Mouse (Mus musculus) T-helper 1 cell (primary cell): ENCODE measurements at regions not wholly inside any gene's neighbourhood (a gene's known extent, or its start where the extent isn't known, plus 50 kb on each side); places are given as distances from the start of the nearest gene placed in this dataset.

Experiments
- in situ Hi-C: fragments of 300-600 bp; cut with MboI, MseI; formaldehyde crosslinking; loops from one replicate; pipeline ENCODE4 v1.15.1; 2025; ENCODE audit warnings: high pct_unique_total_duplicates

- in situ Hi-C loops, result no loop called here
These were observed 200.8 kb downstream of the Cyp26b1 start for GRCm38 (mm10) chr6:84392752-84393511.

GRCm38 (mm10) chr6:84391016-84391415, 202.7 kb downstream of the Cyp26b1 start:
- in situ Hi-C loops, result no loop called here

GRCm38 (mm10) chr6:84385696-84386095, 208.0 kb downstream of the Cyp26b1 start:
- in situ Hi-C loops, result no loop called here

- in situ Hi-C loops, result no loop called here
These were observed 210.0 kb downstream of the Cyp26b1 start for GRCm38 (mm10) chr6:84383718-84384117.

GRCm38 (mm10) chr6:84383141-84383540, 210.6 kb downstream of the Cyp26b1 start:
- in situ Hi-C loops, result no loop called here

GRCm38 (mm10) chr6:84381571-84381970, 212.1 kb downstream of the Cyp26b1 start:
- in situ Hi-C loops, result no loop called here

GRCm38 (mm10) chr6:84376666-84377065, 217.0 kb downstream of the Cyp26b1 start:
- in situ Hi-C loops, result no loop called here

- in situ Hi-C loops, result no loop called here
These were observed 218.2 kb downstream of the Cyp26b1 start for GRCm38 (mm10) chr6:84375498-84375897.

- in situ Hi-C loops, result no loop called here
These were observed 227.3 kb downstream of the Cyp26b1 start for GRCm38 (mm10) chr6:84366365-84366764.

GRCm38 (mm10) chr6:84365914-84366313, 227.8 kb downstream of the Cyp26b1 start:
- in situ Hi-C loops, result no loop called here

- in situ Hi-C loops, result no loop called here
These were observed 228.7 kb downstream of the Cyp26b1 start for GRCm38 (mm10) chr6:84364964-84365363.

GRCm38 (mm10) chr6:84362331-84362730, 231.4 kb downstream of the Cyp26b1 start:
- in situ Hi-C loops, result no loop called here

- in situ Hi-C loops, result no loop called here
These were observed 235.8 kb downstream of the Cyp26b1 start for GRCm38 (mm10) chr6:84357911-84358310.

- in situ Hi-C loops, result loop anchor here (5.0 kb wide), 1 partner anchor 106 kb away; no protein-coding TSS in a partner anchor
These were observed 240.1 kb downstream of the Cyp26b1 start for GRCm38 (mm10) chr6:84353425-84354220.

- in situ Hi-C loops, result no loop called here
These were observed 248.8 kb downstream of the Cyp26b1 start for GRCm38 (mm10) chr6:84344936-84345335.

- in situ Hi-C loops, result no loop called here
These were observed 260.0 kb downstream of the Cyp26b1 start for GRCm38 (mm10) chr6:84333666-84334179.

- in situ Hi-C loops, result no loop called here
These were observed 264.6 kb downstream of the Cyp26b1 start for GRCm38 (mm10) chr6:84329106-84329505.

- in situ Hi-C loops, result no loop called here
These were observed 265.7 kb downstream of the Cyp26b1 start for GRCm38 (mm10) chr6:84328030-84328390.

- in situ Hi-C loops, result no loop called here
These were observed 266.2 kb downstream of the Cyp26b1 start for GRCm38 (mm10) chr6:84327306-84328029.

GRCm38 (mm10) chr6:84325384-84326114, 268.2 kb downstream of the Cyp26b1 start:
- in situ Hi-C loops, result no loop called here

- in situ Hi-C loops, result no loop called here
These were observed 269.5 kb downstream of the Cyp26b1 start for GRCm38 (mm10) chr6:84324185-84324584.
